Mouse (Mus musculus) adrenal gland, adult 8-10 months (tissue): ENCODE measurements at regions not wholly inside any gene's neighbourhood (a gene's known extent, or its start where the extent isn't known, plus 50 kb on each side); places are given as distances from the start of the nearest gene placed in this dataset.

ENCODE experiments used
- DNase-seq: peaks from one replicate; pipeline ENCODE4 v3.0.0; 2022

- DNase-seq = no peak
Observed at GRCm38 (mm10) chr5:35162607-35163006, 57.0 kb upstream of the Lrpap1 start.

- DNase-seq = no peak
Observed at GRCm38 (mm10) chr5:35162120-35162519, 56.6 kb upstream of the Lrpap1 start.

- no peak for DNase-seq
Observed at GRCm38 (mm10) chr5:35160929-35161815, 55.6 kb upstream of the Lrpap1 start.

GRCm38 (mm10) chr5:35159854-35160253 lies 54.3 kb upstream of the Lrpap1 start:
- DNase-seq = no peak

- DNase-seq = no peak
Observed at GRCm38 (mm10) chr5:35159178-35159661, 53.7 kb upstream of the Lrpap1 start.

GRCm38 (mm10) chr5:35158346-35159047 lies 52.9 kb upstream of the Lrpap1 start:
- no peak for DNase-seq

GRCm38 (mm10) chr5:35156371-35156770 lies 50.8 kb upstream of the Lrpap1 start:
- DNase-seq = no peak

- no peak for DNase-seq
Observed at GRCm38 (mm10) chr5:35155717-35156116, 50.2 kb upstream of the Lrpap1 start.
